Mouse (Mus musculus) mesoderm, embryonic 11.5 days (tissue): Measurements from ENCODE around the gene Vps29.
"Not testable (repeated sequence)": the region's sequence is repeated elsewhere in the genome, so short reads cannot be mapped to it uniquely, and the experiment has no call there.

Source experiments
- DNase-seq: peaks from one replicate; pipeline ENCODE4 v3.0.0-alpha.2; 2012; ENCODE audit warnings: low read depth, low spot score

The Vps29 gene

GRCm38 (mm10) chr5:122353807-122354491 lies at the start of gene Vps29, which contains the start of gene Rad9b:
TSS of gene Vps29 (plus strand) at chr5:122354369.
TSS of gene Rad9b (minus strand) at chr5:122354233.
- peak; percentile 100 for DNase-seq

- no peak for DNase-seq
Measured at GRCm38 (mm10) chr5:122304541-122304940, 49.6 kb upstream of the Vps29 start.

- no peak for DNase-seq
Measured at GRCm38 (mm10) chr5:122305472-122305871, 48.7 kb upstream of the Vps29 start.

- DNase-seq = no peak
Measured at GRCm38 (mm10) chr5:122306536-122306935, 47.6 kb upstream of the Vps29 start.

GRCm38 (mm10) chr5:122310699-122311098 lies 43.5 kb upstream of the Vps29 start:
- no peak for DNase-seq

- DNase-seq = no peak
Measured at GRCm38 (mm10) chr5:122311692-122312091, 42.5 kb upstream of the Vps29 start.

- no peak for DNase-seq
Measured at GRCm38 (mm10) chr5:122312346-122312745, 41.8 kb upstream of the Vps29 start.

- DNase-seq = no peak
Measured at GRCm38 (mm10) chr5:122312942-122313684, 41.1 kb upstream of the Vps29 start.

GRCm38 (mm10) chr5:122314966-122315667 lies 39.1 kb upstream of the Vps29 start:
- DNase-seq = no peak

- DNase-seq = no peak
Measured at GRCm38 (mm10) chr5:122317329-122318045, 36.7 kb upstream of the Vps29 start.

GRCm38 (mm10) chr5:122318100-122318499 lies 36.1 kb upstream of the Vps29 start:
- DNase-seq = no peak

- DNase-seq = not testable (repeated sequence)
Measured at GRCm38 (mm10) chr5:122318976-122319375, 35.2 kb upstream of the Vps29 start.

- DNase-seq = no peak
Measured at GRCm38 (mm10) chr5:122319474-122320204, 34.5 kb upstream of the Vps29 start.

GRCm38 (mm10) chr5:122320205-122320781 lies 33.9 kb upstream of the Vps29 start:
- DNase-seq = no peak

- DNase-seq = no peak
Measured at GRCm38 (mm10) chr5:122323523-122323922, 30.6 kb upstream of the Vps29 start.

GRCm38 (mm10) chr5:122324608-122325431 lies 29.3 kb upstream of the Vps29 start:
- DNase-seq = no peak

- no peak for DNase-seq
Measured at GRCm38 (mm10) chr5:122325477-122325876, 28.7 kb upstream of the Vps29 start.

- DNase-seq = no peak
Measured at GRCm38 (mm10) chr5:122327283-122327682, 26.9 kb upstream of the Vps29 start.

- no peak for DNase-seq
Measured at GRCm38 (mm10) chr5:122330269-122330668, 23.9 kb upstream of the Vps29 start.

- DNase-seq = no peak
Measured at GRCm38 (mm10) chr5:122334682-122335081, 19.5 kb upstream of the Vps29 start.
